Mouse (Mus musculus) limb, embryonic 11.5 days (tissue): ENCODE results near the gene Enah. TPM values are rescaled to one million over a fixed set of nuclear protein-coding genes. Genes with fewer than 3 reads are reported as not detected.
A peak's percentile ranks its signal among the peaks of the same experiment; 100 is the strongest.

Experiments
- ATAC-seq: fragments of 200-750 bp; cut with Nextera tagmentation; 2 replicates; pipeline ENCODE4 v1.8.0; 2017; ENCODE audit warnings: low read depth; ENCODE audit not compliant: insufficient number of reproducible peaks, low FRiP score, low TSS enrichment
- DNase-seq: peaks from one replicate; pipeline ENCODE4 v3.0.0-alpha.2; 2015; ENCODE audit warnings: low spot score
- H3K27ac ChIP-seq: fragments of 300-500 bp; sonication (generic); replicated peaks from 2 replicates; pipeline ENCODE4 v1.5.1; 2014; ENCODE audit warnings: low read depth, mild to moderate bottlenecking, low read length
- H3K27me3 ChIP-seq: fragments of 300-500 bp; sonication (generic); 2 replicates; pipeline ENCODE4 v1.6.1; 2014; ENCODE audit warnings: mild to moderate bottlenecking, low read length, mixed read lengths; ENCODE audit not compliant: control insufficient read depth, insufficient read depth
- H3K36me3 ChIP-seq: fragments of 300-500 bp; sonication (generic); 2 replicates; pipeline ENCODE4 v1.6.1; 2014; ENCODE audit warnings: mild to moderate bottlenecking, low read length, moderate library complexity, mixed read lengths; ENCODE audit not compliant: control insufficient read depth, insufficient read depth
- H3K4me1 ChIP-seq: fragments of 300-500 bp; sonication (generic); 2 replicates; pipeline ENCODE4 v1.6.1; 2014; ENCODE audit warnings: low read length, mixed read lengths; ENCODE audit not compliant: control insufficient read depth, insufficient read depth
- H3K4me2 ChIP-seq: fragments of 300-500 bp; sonication (generic); 2 replicates; pipeline ENCODE4 v1.6.1; 2014; ENCODE audit warnings: low read depth, mild to moderate bottlenecking, moderate library complexity; ENCODE audit not compliant: severe bottlenecking
- H3K4me3 ChIP-seq: fragments of 300-500 bp; sonication (generic); 2 replicates; pipeline ENCODE4 v1.5.1; 2014; ENCODE audit warnings: low read depth, low read length
- H3K9ac ChIP-seq: fragments of 300-500 bp; sonication (generic); 2 replicates; pipeline ENCODE4 v1.6.1; 2014; ENCODE audit warnings: mild to moderate bottlenecking, low read length
- H3K9me3 ChIP-seq: fragments of 300-500 bp; sonication (generic); 2 replicates; pipeline ENCODE4 v1.6.1; 2016; ENCODE audit warnings: low read length; ENCODE audit not compliant: control insufficient read depth
- WGBS: fragments of 180-500 bp; shearing (Covaris S2); extraction: QIAGEN DNeasy Blood & Tissue Kit; methylation state at CpG from one replicate; pipeline ENCODE4 v1.1.7; 2014; 5-methylcytosine and 5-hydroxymethylcytosine counted together
- polyA plus RNA-seq: library from polyadenylated mRNA; unstranded; fragments of >200 nt; fragmentation: Nextera tagmentation; extraction: Ambion mirVana; gene quantifications from 2 replicates; pipeline ENCODE4 v1.2.1, GENCODE M21; 2014

The Enah gene
- polyA plus RNA-seq, 1 experiment from 2014 or later = 28.5 TPM

DNA sequence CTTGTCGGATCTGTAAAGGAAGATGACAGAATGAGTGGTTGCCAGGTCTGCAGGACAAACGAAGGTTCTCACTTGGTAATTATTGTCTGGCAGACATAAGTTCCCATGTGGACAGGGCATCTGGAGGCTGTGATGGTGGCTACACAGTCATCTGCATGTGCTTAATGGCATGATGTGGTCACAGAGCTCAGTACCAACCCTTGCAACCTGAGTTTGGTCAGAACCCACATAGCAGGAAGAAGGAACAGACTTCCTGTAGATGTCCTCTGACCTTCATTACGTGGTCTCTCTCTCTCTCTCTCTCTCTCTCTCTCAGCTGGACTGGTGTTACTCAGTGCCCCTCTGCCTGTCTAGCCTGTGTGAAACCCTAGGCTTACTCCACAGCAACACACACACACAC is 147.2 kb downstream of the Enah start:
- no peak overlapping the region for H3K4me2 ChIP-seq
- H3K27me3 ChIP-seq = no peaks in the 10 kb centered on the region
- DNase-seq (no peak), ATAC-seq (no peak)
- H3K4me1 ChIP-seq = no peaks in the 10 kb centered on the region
- no peaks in the 10 kb centered on the region for H3K9me3 ChIP-seq
- no peak overlapping the region for H3K9ac ChIP-seq
- H3K36me3 ChIP-seq = no peaks in the 10 kb centered on the region
- 78% methylated on average over 3 of the region's 3 CpGs for WGBS
- H3K4me3 ChIP-seq = no peak overlapping the region
- H3K27ac ChIP-seq = no peak overlapping the region

DNA sequence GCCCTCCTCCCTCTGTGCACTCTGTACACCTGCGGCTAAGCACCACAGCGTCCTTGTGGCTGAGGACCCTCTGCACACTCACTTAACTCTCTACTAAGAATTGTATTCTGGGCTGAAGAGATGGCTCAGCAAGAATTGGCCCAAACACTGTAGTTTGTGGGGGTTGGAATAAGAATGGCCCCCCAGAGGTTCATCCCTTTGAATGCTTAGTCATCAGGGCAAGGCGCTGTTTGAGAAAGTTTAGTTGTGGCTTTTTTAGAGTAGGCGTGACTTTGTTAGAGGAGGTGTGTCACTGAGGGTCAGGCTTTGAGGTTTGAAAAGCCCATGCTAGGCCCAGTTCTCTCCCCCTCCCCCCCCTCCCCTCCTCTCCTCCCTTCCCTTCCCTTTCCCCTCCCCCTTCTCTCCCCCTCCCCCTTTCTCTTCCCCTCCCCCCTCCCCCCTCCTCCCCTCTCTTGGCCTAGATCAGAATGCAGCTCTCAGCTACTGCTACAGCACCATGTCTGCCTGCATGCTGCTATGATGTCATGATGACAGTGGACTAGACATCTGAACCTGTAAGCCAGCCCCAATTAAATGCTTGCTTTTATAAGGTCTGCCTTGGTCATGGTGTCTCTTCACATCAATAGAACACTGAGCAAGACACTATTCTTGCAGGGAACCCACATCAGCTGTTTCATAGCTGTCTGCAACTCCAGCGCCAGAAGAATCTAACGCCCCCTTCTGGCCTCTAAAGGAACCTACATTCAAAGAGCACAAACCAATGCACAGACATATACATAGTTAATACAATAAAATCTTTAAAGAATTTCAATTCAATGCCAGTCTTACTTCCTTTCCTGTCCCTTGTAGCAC is 153.1 kb downstream of the Enah start:
- H3K4me2 ChIP-seq = no peak overlapping the region
- peaks cover 2% of the 10 kb centered on the region; the same call in 1 of the 2 replicates for H3K4me1 ChIP-seq
- ATAC-seq (no peak), DNase-seq (no peak)
- 86% methylated on average over 6 of the region's 6 CpGs for WGBS
- H3K36me3 ChIP-seq = no peaks in the 10 kb centered on the region
- H3K27ac ChIP-seq = no peak overlapping the region
- no peak overlapping the region for H3K4me3 ChIP-seq
- H3K9me3 ChIP-seq = no peaks in the 10 kb centered on the region
- H3K27me3 ChIP-seq = no peaks in the 10 kb centered on the region
- H3K9ac ChIP-seq = no peak overlapping the region

DNA sequence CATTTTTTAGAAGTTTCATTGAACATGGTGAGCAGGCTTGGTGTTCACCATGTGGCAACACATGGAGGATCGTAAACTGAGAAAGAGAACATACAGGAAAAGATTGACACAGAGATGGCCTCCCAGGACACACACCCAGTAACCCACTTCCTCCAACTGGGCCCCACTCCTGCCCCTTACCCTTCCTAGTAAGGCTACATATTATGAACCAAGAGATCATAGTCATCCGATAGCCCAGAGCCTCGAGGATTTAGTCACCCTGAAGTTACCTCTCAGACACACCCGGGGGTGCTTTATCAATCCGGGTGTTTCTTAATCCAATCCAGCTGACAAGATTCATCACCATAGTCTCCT is 153.9 kb downstream of the Enah start:
- H3K9me3 ChIP-seq = no peaks in the 10 kb centered on the region
- H3K27ac ChIP-seq = no peak overlapping the region
- no peak for ATAC-seq
- DNase-seq = no peak
- H3K4me3 ChIP-seq = no peak overlapping the region
- H3K4me2 ChIP-seq = no peak overlapping the region
- WGBS = 85% methylated on average over 5 of the region's 5 CpGs
- no peaks in the 10 kb centered on the region for H3K27me3 ChIP-seq
- H3K9ac ChIP-seq = no peak overlapping the region
- peaks cover 2% of the 10 kb centered on the region; the same call in 1 of the 2 replicates for H3K4me1 ChIP-seq
- H3K36me3 ChIP-seq = no peaks in the 10 kb centered on the region

DNA sequence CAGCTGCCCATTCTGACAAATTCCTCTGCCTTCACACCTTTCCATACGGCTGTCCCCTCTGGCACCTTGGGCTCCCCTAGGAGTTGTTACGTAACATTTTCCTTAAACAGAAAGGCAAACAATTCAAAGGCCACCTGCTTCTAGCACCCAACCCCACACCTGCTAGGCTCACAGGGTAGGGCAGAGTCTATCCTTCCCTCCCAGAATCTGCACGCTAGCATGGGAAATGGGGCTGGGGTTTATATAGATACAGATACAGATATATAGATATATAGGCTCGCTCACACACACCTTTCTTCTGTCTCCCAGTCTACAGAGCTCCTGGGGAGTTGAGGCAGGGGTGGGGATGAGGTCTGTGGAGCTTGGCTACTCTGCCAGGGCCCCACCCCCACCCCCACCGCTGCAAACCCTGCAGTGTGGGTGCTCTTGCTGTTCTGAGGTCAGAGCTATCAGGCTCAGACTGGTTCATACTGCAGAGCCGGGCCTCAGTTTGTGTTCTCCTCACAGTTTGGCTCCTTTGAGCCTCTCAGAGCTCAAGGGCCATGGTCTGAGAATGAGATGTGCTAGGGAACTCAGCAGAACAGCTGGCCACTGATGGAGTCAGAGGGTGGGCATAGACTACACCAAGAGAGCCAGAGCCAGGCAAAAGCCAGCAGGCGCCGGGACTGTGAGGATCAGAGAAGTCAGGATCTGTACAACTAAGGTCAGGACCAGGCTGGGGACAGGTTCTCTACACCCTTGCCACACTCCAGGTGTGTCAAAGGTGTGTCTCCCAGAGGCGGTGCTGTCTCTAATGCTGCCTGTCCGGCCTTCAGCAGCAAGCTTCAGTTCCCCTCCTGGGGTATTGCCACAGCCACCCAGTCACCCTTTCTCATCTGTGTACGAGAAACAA is 154.6 kb downstream of the Enah start:
- Histone ChIP-seq H3K4me2 (no peak overlapping the region), H3K9ac (no peak overlapping the region), H3K4me1 (peaks cover 6% of the 10 kb centered on the region), H3K9me3 (no peaks in the 10 kb centered on the region), H3K27me3 (no peaks in the 10 kb centered on the region), H3K4me3 (no peak overlapping the region), H3K27ac (no peak overlapping the region), H3K36me3 (no peaks in the 10 kb centered on the region)
- WGBS = 72% methylated on average over 11 of the region's 11 CpGs
- DNase-seq = no peak
- ATAC-seq = no peak

DNA sequence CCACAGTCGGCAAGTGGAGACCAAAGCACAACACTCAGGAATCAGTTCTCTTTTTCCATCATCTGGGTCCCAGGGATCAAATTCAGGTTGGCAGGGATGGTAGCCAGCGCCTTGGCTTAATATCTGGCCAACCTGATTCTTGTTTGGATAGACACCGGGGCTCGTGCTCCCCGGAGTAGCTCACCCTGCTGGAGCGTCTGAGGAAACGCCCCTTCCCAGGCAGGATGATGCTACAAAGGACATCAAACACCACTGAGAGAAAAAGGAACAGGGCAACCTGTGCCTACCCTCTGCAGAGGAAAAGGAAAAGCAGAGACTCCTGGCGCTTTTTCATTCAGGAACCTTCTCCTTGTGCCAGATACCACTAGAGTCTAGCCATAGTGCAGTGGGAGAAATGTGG is 156.4 kb downstream of the Enah start:
- no peak for DNase-seq
- H3K27ac ChIP-seq = no peak overlapping the region
- no peaks in the 10 kb centered on the region for H3K36me3 ChIP-seq
- no peak overlapping the region for H3K4me2 ChIP-seq
- no peak for ATAC-seq
- WGBS = 33% methylated on average over 8 of the region's 8 CpGs
- H3K27me3 ChIP-seq = no peaks in the 10 kb centered on the region
- no peak overlapping the region for H3K9ac ChIP-seq
- no peak overlapping the region for H3K4me3 ChIP-seq
- no peaks in the 10 kb centered on the region for H3K9me3 ChIP-seq
- H3K4me1 ChIP-seq = peaks cover 6% of the 10 kb centered on the region

DNA sequence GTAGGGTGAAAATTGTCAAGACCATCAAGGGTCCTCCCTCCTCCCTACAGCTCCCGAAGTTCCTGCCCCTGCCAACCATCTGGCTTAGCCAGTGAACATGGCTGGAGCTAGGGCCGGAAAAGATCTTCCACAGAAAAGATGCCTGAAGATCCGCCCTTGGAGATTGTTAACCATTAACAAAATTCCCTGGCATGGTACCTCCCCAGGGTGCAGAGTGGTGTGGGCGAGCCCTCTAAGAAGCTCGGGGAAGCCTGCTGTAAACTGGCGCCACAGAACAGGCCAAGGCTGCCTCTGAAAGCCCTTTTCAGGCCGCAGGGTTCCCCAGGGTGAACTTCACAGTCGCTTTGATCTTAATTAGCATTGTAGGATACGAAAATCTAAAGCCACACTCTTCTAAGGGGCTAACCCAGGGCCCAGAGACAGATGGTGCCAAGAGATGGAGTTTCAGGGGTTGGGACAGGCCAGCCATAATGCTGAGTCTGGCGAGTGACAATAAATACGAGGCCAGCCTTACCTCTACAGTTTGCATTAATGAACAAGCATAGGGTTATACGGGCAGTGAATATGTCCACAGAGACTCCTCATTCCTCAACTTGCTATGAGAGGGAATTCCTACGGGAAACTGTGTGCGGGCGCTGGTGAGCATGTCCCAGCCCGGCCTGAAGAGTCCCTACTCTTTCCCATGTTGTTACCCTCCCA is 157.0 kb downstream of the Enah start:
- no peak overlapping the region for H3K4me3 ChIP-seq
- ATAC-seq = no peak

DNA sequence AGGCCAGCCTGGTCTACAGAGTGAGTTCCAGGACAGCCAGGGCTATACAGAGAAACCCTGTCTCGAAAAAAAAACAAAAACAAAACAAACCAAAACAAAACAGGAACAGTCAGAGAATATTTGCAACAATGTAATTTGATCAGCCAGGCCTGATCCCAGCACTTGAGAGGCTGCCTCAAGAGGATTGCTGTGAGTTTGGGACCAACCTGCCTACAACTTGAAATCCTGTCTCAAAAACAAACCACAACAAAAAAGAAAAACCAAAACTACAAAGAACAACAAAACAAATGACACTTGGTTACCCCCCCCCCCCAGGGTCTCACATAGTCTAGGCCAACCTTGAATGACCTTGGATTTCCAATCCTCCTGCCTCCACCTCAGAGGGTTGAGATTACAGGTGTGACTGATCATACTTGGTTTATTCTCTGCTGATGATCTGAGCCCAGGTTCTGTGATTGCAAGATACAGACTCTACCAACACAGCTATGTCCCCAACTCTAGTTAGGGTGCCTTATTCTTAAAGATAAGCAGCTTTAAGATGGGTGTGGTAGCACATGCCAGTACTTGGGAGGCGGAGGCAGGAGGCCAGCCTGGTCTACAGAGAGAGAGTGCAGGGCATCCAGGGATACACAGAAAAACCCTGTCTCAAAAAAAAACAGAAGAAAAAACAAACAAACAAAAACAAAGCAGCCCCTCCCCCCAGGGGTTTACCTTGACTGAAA is 158.4 kb downstream of the Enah start:
- DNase-seq = no peak
- Histone ChIP-seq H3K27ac (no peak overlapping the region), H3K4me1 (peaks cover 6% of the 10 kb centered on the region), H3K9me3 (no peaks in the 10 kb centered on the region), H3K4me2 (no peak overlapping the region), H3K4me3 (no peak overlapping the region), H3K36me3 (no peaks in the 10 kb centered on the region), H3K9ac (no peak overlapping the region), H3K27me3 (no peaks in the 10 kb centered on the region)
- ATAC-seq = no peak
- WGBS = 78% methylated on average over 2 of the region's 2 CpGs

More for the DNA sequence above, 157.0 kb downstream of the Enah start:
- Histone ChIP-seq H3K9me3 (no peaks in the 10 kb centered on the region), H3K27me3 (no peaks in the 10 kb centered on the region), H3K36me3 (no peaks in the 10 kb centered on the region), H3K4me1 (peaks cover 6% of the 10 kb centered on the region), H3K4me2 (no peak overlapping the region), H3K9ac (no peak overlapping the region), H3K27ac (no peak overlapping the region)
- 41% methylated on average over 16 of the region's 16 CpGs for WGBS
- no peak for DNase-seq

DNA sequence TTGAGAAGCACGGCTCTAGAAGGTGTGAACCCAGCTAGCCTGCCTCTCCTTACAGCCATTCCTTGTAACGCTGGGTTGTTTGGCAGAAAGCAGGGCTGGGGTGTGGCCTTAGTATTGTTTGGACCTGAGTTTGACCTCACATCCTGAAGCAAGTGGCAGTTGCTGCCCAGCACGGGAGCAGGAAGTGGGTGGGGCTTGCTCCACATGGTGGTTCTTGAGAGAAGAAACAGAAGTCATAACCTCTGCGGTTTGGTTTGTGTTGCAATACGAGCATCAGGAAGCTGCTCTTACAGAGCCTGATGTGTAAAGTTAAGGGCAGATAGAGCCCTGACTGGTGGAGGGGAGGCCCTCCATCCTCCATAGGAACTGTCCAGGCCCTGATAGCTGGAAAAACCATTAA is 159.1 kb downstream of the Enah start:
- DNase-seq = peak; percentile 73
- Histone ChIP-seq H3K4me2 (no peak overlapping the region), H3K4me3 (no peak overlapping the region), H3K27ac (no peak overlapping the region; the same call in 1 of the 2 replicates), H3K9me3 (no peaks in the 10 kb centered on the region), H3K9ac (no peak overlapping the region), H3K36me3 (no peaks in the 10 kb centered on the region), H3K27me3 (no peaks in the 10 kb centered on the region), H3K4me1 (peaks cover 6% of the 10 kb centered on the region)
- WGBS = 7% methylated on average over 5 of the region's 5 CpGs
- ATAC-seq = no peak; the same call in 1 of the 2 replicates
